Mouse (Mus musculus) gastrocnemius, postnatal 36 days (tissue): Measurements from ENCODE around the gene Nabp2. TPM values are rescaled to one million over a fixed set of nuclear protein-coding genes. Genes with fewer than 3 reads are reported as not detected.

Source experiments
- DNase-seq, 2 experiments: peaks; one replicate each; pipeline ENCODE4 v3.0.0; 2022
- intact Hi-C: fragments of 180-260 bp; cut with DNase I; formaldehyde crosslinking; loops from one replicate; pipeline ENCODE4 v1.15.1; 2025
- microRNA-seq, 2 experiments: library from miRNA; unstranded; fragments of <30 nt; microRNA quantifications; one replicate each; pipeline ENCODE4 v1.2.0; 2021
- total RNA-seq, 2 experiments: library from RNA; stranded (reverse); gene quantifications; 2 replicates each; pipeline ENCODE4 v1.2.3; 2021

Nabp2 gene
- total RNA-seq, 2 experiments from 2014 or later, result 48.1 to 50.4 TPM

DNA sequence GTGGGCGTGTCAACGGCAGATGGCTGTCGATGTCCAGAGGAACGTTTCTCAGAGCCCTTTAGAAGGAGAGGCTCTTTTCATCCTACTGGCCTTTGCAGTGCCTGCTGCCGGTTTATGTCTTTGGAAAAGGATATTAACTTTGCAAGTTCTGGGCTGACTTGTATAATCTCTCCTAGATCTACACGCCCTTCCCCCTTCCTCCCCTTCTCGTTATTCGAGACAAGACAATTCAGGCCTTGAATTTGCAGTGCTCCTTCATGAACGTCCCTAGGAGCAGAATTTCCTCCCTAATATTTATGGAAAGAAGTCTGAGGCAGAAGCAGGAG lies 42.1 kb downstream of the Nabp2 start:
- intact Hi-C loops, result no loop called here
- no peak for DNase-seq

- intact Hi-C loops, result no loop called here
Measured at GRCm38 (mm10) chr10:128368402-128369217, 42.7 kb downstream of the Nabp2 start, which contains the start of gene Coq10a. TSS of gene Coq10a (minus strand) at chr10:128368997.

DNA sequence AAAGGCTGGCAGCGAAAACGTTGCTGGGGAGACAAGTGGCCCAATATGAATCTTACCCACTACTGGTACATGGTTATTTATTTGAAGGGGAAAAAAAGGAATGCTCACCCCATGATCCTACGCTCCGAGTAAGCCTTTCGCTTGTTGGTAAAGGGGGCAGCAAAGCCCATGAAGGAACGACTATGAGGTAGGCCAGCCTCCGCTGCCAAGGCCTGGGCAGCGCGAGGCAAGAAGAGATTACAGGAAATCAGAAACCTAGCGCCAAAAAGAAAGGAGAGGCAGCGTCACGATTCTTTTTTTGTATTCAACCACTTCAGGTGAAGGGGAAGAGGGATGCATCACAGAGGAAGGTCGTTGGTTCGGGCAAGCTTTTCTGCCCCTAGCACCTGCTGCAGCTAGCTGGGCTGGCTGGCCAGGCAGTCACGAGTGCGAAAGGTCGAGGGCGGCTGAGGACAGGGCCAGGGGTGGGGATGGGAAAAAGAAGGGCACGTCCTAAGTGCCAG lies 43.3 kb downstream of the Nabp2 start:
- no peak for DNase-seq
- intact Hi-C loops, result no loop called here

More at GRCm38 (mm10) chr10:128368402-128369217, 42.7 kb downstream of the Nabp2 start, which contains the start of gene Coq10a:
- peak; percentile 88 to 89 for DNase-seq

DNA sequence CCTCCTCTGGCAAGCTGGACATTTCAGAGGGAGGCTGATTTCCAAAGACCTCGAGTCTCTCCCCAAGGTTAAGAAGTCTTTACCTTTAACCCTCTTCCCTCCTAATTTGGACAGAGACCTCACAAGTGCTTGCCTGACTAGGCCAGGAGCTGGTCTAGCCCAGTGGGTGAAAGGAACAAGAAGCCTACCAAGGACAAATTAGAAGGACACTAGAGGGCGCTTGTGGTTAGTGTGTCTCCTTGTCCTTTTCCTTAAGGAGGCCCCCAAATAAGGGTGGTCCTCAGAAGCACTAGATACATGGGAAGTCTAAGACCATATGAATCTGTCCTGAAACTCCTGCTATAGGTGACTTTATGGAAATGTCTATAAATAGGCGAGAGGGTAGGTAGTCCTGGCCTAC lies 48.7 kb downstream of the Nabp2 start:
- no peak for DNase-seq
- intact Hi-C loops, result no loop called here

DNA sequence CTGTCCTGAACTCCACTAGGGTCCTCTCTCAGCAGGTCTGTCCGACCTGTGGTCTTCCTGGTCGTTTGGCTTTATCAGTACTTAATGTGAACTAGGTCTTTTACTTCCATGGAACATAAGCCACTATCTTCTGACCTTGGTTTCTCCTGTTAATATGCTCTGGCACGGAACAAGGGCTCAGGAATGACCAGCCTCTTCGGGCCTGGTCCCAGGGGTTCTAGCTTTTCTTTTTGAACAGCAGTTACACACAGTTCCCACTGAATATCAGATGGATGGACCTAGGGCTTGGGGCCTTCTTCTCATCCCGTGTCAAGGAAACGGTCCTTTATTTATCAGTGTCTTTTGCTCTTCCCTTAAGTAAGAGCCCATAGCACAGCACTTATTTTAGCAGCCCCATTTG lies 49.5 kb downstream of the Nabp2 start:
- intact Hi-C loops, result no loop called here
- no peak for DNase-seq

DNA sequence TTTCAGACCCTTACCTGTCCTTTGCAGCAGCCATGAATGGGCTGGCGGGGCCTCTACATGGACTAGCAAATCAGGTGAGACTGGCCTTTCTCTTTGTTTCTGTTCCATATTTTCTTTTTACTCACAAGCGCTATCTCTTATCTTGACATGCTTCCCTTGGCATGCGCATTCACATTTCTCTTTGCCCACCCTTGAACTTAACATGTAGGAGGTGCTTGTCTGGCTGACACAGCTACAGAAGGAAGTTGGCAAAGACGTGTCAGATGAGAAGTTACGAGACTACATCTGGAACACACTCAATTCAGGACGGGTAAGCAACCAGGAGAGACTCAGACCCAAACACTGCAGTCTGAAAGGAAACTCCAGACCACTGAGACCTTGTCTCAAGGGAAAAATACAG lies 52.1 kb downstream of the Nabp2 start:
- no peak for DNase-seq
- intact Hi-C loops, result no loop called here

- DNase-seq, result no peak
- intact Hi-C loops, result no loop called here
Measured at GRCm38 (mm10) chr10:128358796-128359195, 52.5 kb downstream of the Nabp2 start.

Small RNA genes lying within 50 kb of the gene (microRNA-seq; reads per million reads assigned to microRNA genes)
- 0 reads per million in 2 experiments for gene Gm25361
- gene Gm26308, result 0 reads per million in 2 experiments
- 0 to 0.36 reads per million in 2 experiments for gene Mir6914
- gene Mir6915, result 0 reads per million in 2 experiments
- gene Mir8105, result 0 to 0.72 reads per million in 2 experiments

Other genes with a start within 250 kb of the Nabp2 start
- 10 to 100 TPM; 53.4 to 58.1 TPM for gene Rbms2, start 231.2 kb downstream of the Nabp2 start, total RNA-seq
- under 1 TPM; 0.35 to 0.59 TPM for gene Gls2, start 217.0 kb downstream of the Nabp2 start, total RNA-seq
- gene Spryd4, start 199.7 kb downstream of the Nabp2 start, total RNA-seq, result 10 to 100 TPM; 31.8 to 32.3 TPM
- not detected for gene Mip, start 185.7 kb downstream of the Nabp2 start, total RNA-seq
- 1 to 10 TPM; 1.7 to 2.2 TPM for gene Timeless, start 179.4 kb downstream of the Nabp2 start, total RNA-seq
- not detected for gene Apon, start 157.4 kb downstream of the Nabp2 start, total RNA-seq
- gene Apof, start 142.8 kb downstream of the Nabp2 start, total RNA-seq, result not detected
- 1 to 10 TPM; 3.2 to 3.9 TPM for gene Stat2, start 140.9 kb downstream of the Nabp2 start, total RNA-seq
- gene Il23a, start 112.7 kb downstream of the Nabp2 start, total RNA-seq, result not detected
- gene Pan2, start 108.2 kb downstream of the Nabp2 start, total RNA-seq, result 1 to 10 TPM; 4.4 to 5.6 TPM
- gene Cnpy2, start 89.0 kb downstream of the Nabp2 start, total RNA-seq, result 10 to 100 TPM; 41.6 to 45.4 TPM
- gene Cs, start 73.8 kb downstream of the Nabp2 start, total RNA-seq, result 100 to 1,000 TPM; 586 to 610 TPM
- 100 to 1,000 TPM; 433 to 434 TPM for gene Coq10a, start 42.5 kb downstream of the Nabp2 start, total RNA-seq
- gene Ankrd52, start 34.4 kb downstream of the Nabp2 start, total RNA-seq, result 10 to 100 TPM; 50.5 to 55.7 TPM
- not detected for gene Slc39a5, start 10.3 kb downstream of the Nabp2 start, total RNA-seq
- 10 to 100 TPM; 10.4 to 10.5 TPM for gene Rnf41, start 165 bp upstream of the Nabp2 start, total RNA-seq
- gene Smarcc2, start 47.8 kb upstream of the Nabp2 start, total RNA-seq, result 10 to 100 TPM; 39.2 to 46.4 TPM
- gene Myl6, start 82.7 kb upstream of the Nabp2 start, total RNA-seq, result 100 to 1,000 TPM; 155 to 171 TPM
- gene Myl6b, start 87.2 kb upstream of the Nabp2 start, total RNA-seq, result 10 to 100 TPM in 1 of 2 experiments, 1 to 10 TPM in 1; 5.6 to 21.4 TPM
- gene Esyt1, start 114.4 kb upstream of the Nabp2 start, total RNA-seq, result 10 to 100 TPM; 12.8 to 13.0 TPM
- gene Zc3h10, start 136.3 kb upstream of the Nabp2 start, total RNA-seq, result 1 to 10 TPM; 3.7 to 5.3 TPM
- gene Rpl41, start 137.8 kb upstream of the Nabp2 start, total RNA-seq, result 100 to 1,000 TPM; 857 to 980 TPM
- gene Pa2g4, start 154.5 kb upstream of the Nabp2 start, total RNA-seq, result 10 to 100 TPM; 32.8 to 39.0 TPM
- 1 to 10 TPM; 2.1 to 4.6 TPM for gene Erbb3, start 178.2 kb upstream of the Nabp2 start, total RNA-seq
- gene Rps26, start 215.3 kb upstream of the Nabp2 start, total RNA-seq, result 100 to 1,000 TPM; 289 to 338 TPM
- gene Ikzf4, start 234.5 kb upstream of the Nabp2 start, total RNA-seq, result under 1 TPM; 0.26 to 0.69 TPM